Mouse (Mus musculus) small intestine, adult 2 months (tissue): Measurements from ENCODE around the gene H2-Q10.
"Not testable (repeated sequence)": the region's sequence is repeated elsewhere in the genome, so short reads cannot be mapped to it uniquely, and the experiment has no call there.

ENCODE experiments used
- CTCF ChIP-seq: fragments of 200-500 bp; IDR thresholded peaks from 2 replicates; pipeline ENCODE4 v1.5.1; 2012; ENCODE audit warnings: low read depth, mild to moderate bottlenecking, control low read depth, inconsistent platforms, low read length, moderate library complexity, mixed read lengths; ENCODE audit not compliant: insufficient replicate concordance, insufficient read length; ENCODE audit errors: extremely low read depth
- POLR2A ChIP-seq: fragments of 200-500 bp; IDR thresholded peaks from 2 replicates; pipeline ENCODE4 v1.6.1; 2012; ENCODE audit warnings: low read depth, mild to moderate bottlenecking, control low read depth, inconsistent platforms, low read length, moderate library complexity

DNA sequence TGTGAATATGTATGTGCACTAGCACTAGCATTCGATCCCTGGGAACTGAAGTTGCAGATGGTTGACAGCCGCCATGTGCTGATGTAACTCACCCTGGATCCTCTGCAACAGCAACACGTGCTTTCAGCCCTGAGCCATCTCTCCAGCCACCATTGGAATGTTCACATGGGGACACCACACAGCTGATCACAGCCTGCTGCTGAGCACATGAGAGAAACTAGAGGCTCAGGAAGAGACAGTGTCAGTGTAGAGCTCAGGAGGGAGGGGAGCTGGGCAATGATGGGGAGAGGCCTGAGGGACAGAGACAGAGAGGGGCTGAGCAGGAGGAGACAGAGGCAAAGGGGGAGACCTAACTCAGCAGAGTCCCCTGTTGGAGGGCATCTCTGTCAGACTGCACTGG lies 34.3 kb upstream of the H2-Q10 start:
- not testable (repeated sequence) for TF ChIP-seq CTCF, POLR2A
